Mouse (Mus musculus) MEL (cell line): ENCODE data around the gene Olfr1367. TPM values are rescaled to one million over a fixed set of nuclear protein-coding genes. Genes with fewer than 3 reads are reported as not detected.

Source experiments
- DNase-seq: peaks from one replicate; pipeline ENCODE4 v3.0.0; 2011; ENCODE audit warnings: low read depth, low spot score
- H3K27ac ChIP-seq: 2 replicates; pipeline ENCODE4 v1.5.1; 2012; ENCODE audit warnings: low read depth, mild to moderate bottlenecking, control low read depth, low read length, moderate library complexity; ENCODE audit not compliant: control insufficient read depth
- H3K27me3 ChIP-seq, 2 experiments: fragments of 150-350 bp in 1 of 2; sonication (generic) in 1 of 2; 2 replicates each; pipeline ENCODE4 v1.6.1; 2012; ENCODE audit warnings: low read length in 2 of 2, mild to moderate bottlenecking in 2 of 2, improper control_type of control experiment in 1 of 2, moderate library complexity in 1 of 2; ENCODE audit not compliant: insufficient read depth in 2 of 2, control insufficient read depth in 1 of 2
- H3K36me3 ChIP-seq, 2 experiments: 2 replicates each; pipeline ENCODE4 v1.6.1; 2012 to 2014; ENCODE audit warnings: low read length in 2 of 2, improper control_type of control experiment in 1 of 2, inconsistent platforms in 1 of 2, mild to moderate bottlenecking in 1 of 2; ENCODE audit not compliant: insufficient read depth in 2 of 2, control insufficient read depth in 1 of 2
- H3K4me1 ChIP-seq, 2 experiments: fragments of 150-350 bp in 1 of 2; sonication (generic) in 1 of 2; 2 replicates each; pipeline ENCODE4 v1.6.1; 2012; ENCODE audit warnings: low read length in 2 of 2, improper control_type of control experiment in 1 of 2, mild to moderate bottlenecking in 1 of 2; ENCODE audit not compliant: insufficient read depth in 2 of 2, control insufficient read depth in 1 of 2
- H3K4me3 ChIP-seq, 2 experiments: fragments of 150-350 bp in 1 of 2; sonication (generic) in 1 of 2; 2 replicates each; pipeline ENCODE4 v1.5.1; 2012; ENCODE audit warnings: low read depth in 2 of 2, low read length in 2 of 2, mild to moderate bottlenecking in 2 of 2, moderate library complexity in 2 of 2, control low read depth in 1 of 2, improper control_type of control experiment in 1 of 2; ENCODE audit not compliant: control insufficient read depth in 1 of 2, insufficient read depth in 1 of 2
- H3K79me2 ChIP-seq: 2 replicates; pipeline ENCODE4 v1.6.1; 2012; ENCODE audit warnings: mild to moderate bottlenecking, low read length, moderate library complexity; ENCODE audit not compliant: control insufficient read depth, poor library complexity, insufficient read depth
- H3K9ac ChIP-seq: 2 replicates; pipeline ENCODE4 v1.6.1; 2012; ENCODE audit warnings: low read depth, mild to moderate bottlenecking, control low read depth, low read length, moderate library complexity; ENCODE audit not compliant: control insufficient read depth, poor library complexity, severe bottlenecking
- H3K9me3 ChIP-seq: fragments of 150-350 bp; sonication (generic); replicated peaks from 2 replicates; pipeline ENCODE4 v1.6.1; 2012; ENCODE audit warnings: mild to moderate bottlenecking, low read length, improper control_type of control experiment, moderate library complexity; ENCODE audit not compliant: insufficient read depth
- BHLHE40 ChIP-seq: IDR thresholded peaks from 2 replicates; pipeline ENCODE4 v1.6.1; 2012; ENCODE audit warnings: low read depth, mild to moderate bottlenecking, inconsistent platforms, low read length, improper control_type of control experiment, borderline replicate concordance
- CHD1 ChIP-seq: IDR thresholded peaks from 2 replicates; pipeline ENCODE4 v1.6.1; 2012; ENCODE audit warnings: low read depth, mild to moderate bottlenecking, inconsistent platforms, low read length, improper control_type of control experiment
- CHD2 ChIP-seq: IDR thresholded peaks from 2 replicates; pipeline ENCODE4 v1.6.1; 2011; ENCODE audit warnings: low read length, improper control_type of control experiment
- E2F4 ChIP-seq: IDR thresholded peaks from 2 replicates; pipeline ENCODE4 v1.6.1; 2011; ENCODE audit warnings: low read depth, low read length, improper control_type of control experiment, borderline replicate concordance
- ELF1 ChIP-seq: IDR thresholded peaks from 2 replicates; pipeline ENCODE4 v1.6.1; 2014; ENCODE audit warnings: low read depth, mild to moderate bottlenecking, inconsistent platforms, low read length, improper control_type of control experiment, moderate library complexity
- EP300 ChIP-seq, 2 experiments: IDR thresholded peaks; 2 replicates each; pipeline ENCODE4 v1.6.1; 2011; ENCODE audit warnings: improper control_type of control experiment in 2 of 2, low read length in 2 of 2, low read depth in 1 of 2, mild to moderate bottlenecking in 1 of 2
- GABPA ChIP-seq: IDR thresholded peaks from 2 replicates; pipeline ENCODE4 v1.6.1; 2012; ENCODE audit warnings: low read depth, mild to moderate bottlenecking, inconsistent platforms, low read length, improper control_type of control experiment, moderate library complexity
- GATA1 ChIP-seq: IDR thresholded peaks from 2 replicates; pipeline ENCODE4 v1.6.1; 2011; ENCODE audit warnings: low read depth, low read length, improper control_type of control experiment
- JUND ChIP-seq: IDR thresholded peaks from 2 replicates; pipeline ENCODE4 v1.6.1; 2011; ENCODE audit warnings: low read depth, mild to moderate bottlenecking, improper control_type of control experiment, low read length
- MAFK ChIP-seq: IDR thresholded peaks from 2 replicates; pipeline ENCODE4 v1.6.1; 2011; ENCODE audit warnings: low read depth, mild to moderate bottlenecking, low read length, improper control_type of control experiment, borderline replicate concordance
- MAX ChIP-seq: IDR thresholded peaks from 2 replicates; pipeline ENCODE4 v1.6.1; 2011; ENCODE audit warnings: low read length, improper control_type of control experiment
- MXI1 ChIP-seq: IDR thresholded peaks from 2 replicates; pipeline ENCODE4 v1.6.1; 2011; ENCODE audit warnings: mild to moderate bottlenecking, low read depth, low read length, improper control_type of control experiment
- MYB ChIP-seq: IDR thresholded peaks from 2 replicates; pipeline ENCODE4 v1.6.1; 2011; ENCODE audit warnings: mild to moderate bottlenecking, low read depth, low read length, improper control_type of control experiment
- MYC ChIP-seq: IDR thresholded peaks from 2 replicates; pipeline ENCODE4 v1.6.1; 2011; ENCODE audit warnings: low read depth, mild to moderate bottlenecking, low read length, improper control_type of control experiment, moderate library complexity
- NELFE ChIP-seq: IDR thresholded peaks from 2 replicates; pipeline ENCODE4 v1.6.1; 2011; ENCODE audit warnings: low read depth, low read length, improper control_type of control experiment
- POLR2A ChIP-seq, 2 experiments: IDR thresholded peaks; 2 replicates each; pipeline ENCODE4 v1.6.1; 2011 to 2012; ENCODE audit warnings: low read length in 2 of 2, mild to moderate bottlenecking in 2 of 2, control low read depth in 1 of 2, improper control_type of control experiment in 1 of 2, low read depth in 1 of 2, moderate library complexity in 1 of 2; ENCODE audit not compliant: control insufficient read depth in 1 of 2, insufficient read depth in 1 of 2, poor library complexity in 1 of 2
- POLR2AphosphoS2 ChIP-seq: IDR thresholded peaks from 2 replicates; pipeline ENCODE4 v1.6.1; 2011; ENCODE audit warnings: low read length, improper control_type of control experiment
- POLR2AphosphoS5 ChIP-seq: IDR thresholded peaks from 2 replicates; pipeline ENCODE4 v1.6.1; 2012; ENCODE audit warnings: low read depth, borderline replicate concordance, mild to moderate bottlenecking, inconsistent platforms, low read length, moderate library complexity, mixed read lengths
- RAD21 ChIP-seq: IDR thresholded peaks from 2 replicates; pipeline ENCODE4 v1.6.1; 2011; ENCODE audit warnings: mild to moderate bottlenecking, low read depth, low read length, improper control_type of control experiment
- RCOR1 ChIP-seq: IDR thresholded peaks from 2 replicates; pipeline ENCODE4 v1.6.1; 2012; ENCODE audit warnings: low read depth, mild to moderate bottlenecking, inconsistent platforms, low read length, improper control_type of control experiment
- SIN3A ChIP-seq: IDR thresholded peaks from 2 replicates; pipeline ENCODE4 v1.6.1; 2012; ENCODE audit warnings: low read length, improper control_type of control experiment, inconsistent platforms
- SMC3 ChIP-seq: IDR thresholded peaks from 2 replicates; pipeline ENCODE4 v1.6.1; 2011; ENCODE audit warnings: low read depth, low read length, improper control_type of control experiment
- TAL1 ChIP-seq: IDR thresholded peaks from 2 replicates; pipeline ENCODE4 v1.6.1; 2012; ENCODE audit warnings: mild to moderate bottlenecking, inconsistent platforms, low read length, moderate library complexity, mixed read lengths
- TCF12 ChIP-seq: IDR thresholded peaks from 2 replicates; pipeline ENCODE4 v1.6.1; 2014; ENCODE audit warnings: low read depth, mild to moderate bottlenecking, inconsistent platforms, low read length, improper control_type of control experiment, moderate library complexity
- USF2 ChIP-seq, 2 experiments: IDR thresholded peaks; 2 replicates each; pipeline ENCODE4 v1.6.1; 2011 to 2012; ENCODE audit warnings: improper control_type of control experiment in 2 of 2, low read length in 2 of 2, borderline replicate concordance in 1 of 2, inconsistent platforms in 1 of 2, low read depth in 1 of 2, mild to moderate bottlenecking in 1 of 2; ENCODE audit not compliant: insufficient read depth in 1 of 2
- ZKSCAN1 ChIP-seq: IDR thresholded peaks from 2 replicates; pipeline ENCODE4 v1.6.1; 2012; ENCODE audit warnings: low read depth, mild to moderate bottlenecking, inconsistent platforms, low read length, improper control_type of control experiment, moderate library complexity
- ZMIZ1 ChIP-seq: IDR thresholded peaks from 2 replicates; pipeline ENCODE4 v1.6.1; 2012; ENCODE audit warnings: low read depth, mild to moderate bottlenecking, inconsistent platforms, low read length, improper control_type of control experiment, moderate library complexity
- ZNF384 ChIP-seq: IDR thresholded peaks from 2 replicates; pipeline ENCODE4 v1.6.1; 2012; ENCODE audit warnings: low read depth, mild to moderate bottlenecking, inconsistent platforms, low read length, improper control_type of control experiment
- polyA plus RNA-seq, 2 experiments: library from polyadenylated mRNA; stranded (reverse) in 1 of 2; unstranded in 1 of 2; fragments of >175 nt in 1 of 2; fragments of >200 nt in 1 of 2; gene quantifications; 2 replicates each; pipeline versions ENCODE4 v1.2.1 to v1.2.4; 2012; ENCODE audit warnings: low replicate concordance in 2 of 2, low read depth in 1 of 2; ENCODE audit not compliant: insufficient read length in 2 of 2, insufficient read depth in 1 of 2, missing spikeins in 1 of 2
- total RNA-seq: library from RNA; depleted of rRNA; stranded (reverse); fragments of 300-350 nt; gene quantifications from 2 replicates; pipeline ENCODE4 v1.2.3, GENCODE M21; 2012

The Olfr1367 gene
- total and polyA plus RNA-seq, 3 experiments: not detected

DNA sequence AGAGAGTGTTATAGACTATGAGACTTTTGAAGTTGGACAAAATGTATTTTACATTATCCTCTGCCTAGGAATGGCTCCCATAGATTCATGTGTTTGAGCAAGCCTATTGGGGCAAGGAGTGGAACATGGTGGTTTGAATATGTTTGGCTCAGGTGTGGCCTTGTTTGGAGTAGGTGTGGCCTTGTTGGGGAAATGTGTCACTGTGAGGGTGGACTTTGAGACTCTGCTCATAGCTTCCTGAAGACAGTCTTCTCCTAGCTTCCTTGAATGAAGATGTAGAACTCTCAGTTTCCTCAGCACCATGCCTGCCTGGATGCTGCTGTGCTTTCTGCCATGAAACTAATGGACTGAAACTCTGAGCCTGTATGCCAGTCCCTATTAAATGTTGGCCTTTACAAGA is 3.9 kb downstream of the Olfr1367 start:
- Histone ChIP-seq H3K36me3 (no peaks in the 10 kb centered on the region), H3K4me3 (no peak overlapping the region), H3K79me2 (no peaks in the 10 kb centered on the region), H3K27ac (no peak overlapping the region), H3K9ac (no peak overlapping the region), H3K27me3 (peaks cover 4 to 6% of the 10 kb centered on the region in 2 experiments), H3K9me3 (no peaks in the 10 kb centered on the region), H3K4me1 (no peaks in the 10 kb centered on the region)
- TF ChIP-seq EP300 (IDR thresholded peaks at IDR 0.05; ENCODE audit: low read depth in 1 of 2, low read length in 2 of 2) (no peak), TAL1 (no peak), BHLHE40 (no peak), GATA1 (no peak), SIN3A (no peak), CHD2 (no peak), MYC (no peak), POLR2AphosphoS2 (no peak), E2F4 (no peak), MXI1 (no peak), USF2 (IDR thresholded peaks at IDR 0.05; ENCODE audit: borderline replicate concordance in 1 of 2, insufficient read depth in 1 of 2, low read depth in 1 of 2, low read length in 2 of 2) (no peak), JUND (no peak), NELFE (no peak), MYB (no peak), CHD1 (no peak), MAX (no peak), ZMIZ1 (no peak), TCF12 (no peak), POLR2AphosphoS5 (no peak), ZNF384 (no peak)
- no peak for DNase-seq

DNA sequence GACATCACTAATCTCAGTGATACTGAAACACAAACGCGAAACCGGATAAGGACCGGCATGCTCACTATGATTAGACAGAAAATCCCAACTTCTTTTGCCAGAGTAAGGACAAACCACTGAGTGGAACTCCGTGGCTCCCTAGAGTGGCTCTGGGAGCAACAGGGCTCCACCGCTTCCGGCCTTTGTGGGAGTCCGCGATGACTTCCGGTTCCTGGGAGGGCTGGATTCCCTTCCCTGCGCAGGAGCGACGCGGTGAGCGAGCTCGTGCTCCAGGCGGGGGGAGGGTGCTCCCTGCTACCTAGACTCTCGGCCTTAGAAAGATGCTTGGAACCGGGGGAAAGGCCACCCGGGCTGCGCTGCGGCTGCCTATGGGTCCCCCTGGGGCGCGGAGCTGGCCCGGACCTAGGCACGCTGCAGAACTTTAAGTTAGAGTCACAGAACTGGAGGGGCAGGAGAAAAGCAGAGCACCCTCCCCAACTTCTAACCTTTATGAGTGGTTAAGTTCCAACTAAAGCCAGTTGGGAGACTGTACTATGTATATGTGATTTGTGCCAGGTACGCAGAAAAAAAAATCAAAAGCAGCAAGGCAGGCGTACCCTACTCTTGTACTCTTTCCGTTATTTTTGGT is 16.0 kb downstream of the Olfr1367 start, which contains the start of gene Zscan12:
Gene Zscan12 (plus strand): TSS at position 200 of the 628 bp plus-strand sequence.
- DNase-seq: peak; percentile 96
- H3K27ac ChIP-seq: peak within 1 kb of the TSS; percentile 54
- no peaks in the 10 kb centered on the region; a peak in 1 of 4 replicates for H3K27me3 ChIP-seq
- peaks cover 2% of the 10 kb centered on the region for H3K79me2 ChIP-seq
- peaks cover 0 to 24% of the 10 kb centered on the region in 2 experiments; a peak in 2 of 4 replicates for H3K36me3 ChIP-seq
- H3K9ac ChIP-seq: peak within 1 kb of the TSS; percentile 88
- H3K4me3 ChIP-seq: peak within 1 kb of the TSS; percentile 74 to 75
- H3K9me3 ChIP-seq: no peaks in the 10 kb centered on the region
- H3K4me1 ChIP-seq: peaks cover under 1 to 5% of the 10 kb centered on the region in 2 experiments; a peak in 2 of 4 replicates
- no peak for TF ChIP-seq MAFK
- TF ChIP-seq SMC3: no peak
- TF ChIP-seq ELF1: peak; percentile 94
- TF ChIP-seq POLR2AphosphoS2: peak; percentile 85
- peak; percentile 83 to 96 for TF ChIP-seq POLR2A (IDR thresholded peaks at IDR 0.05; ENCODE audit: control insufficient read depth in 1 of 2, insufficient read depth in 1 of 2, low read depth in 1 of 2, low read length in 2 of 2, poor library complexity in 1 of 2)
- TF ChIP-seq RAD21: no peak
- TF ChIP-seq E2F4: no peak
- no peak for TF ChIP-seq ZKSCAN1
- TF ChIP-seq CHD2: no peak
- no peak for TF ChIP-seq POLR2AphosphoS5
- TF ChIP-seq ZMIZ1: peak; percentile 43; the same call in 1 of the 2 replicates
- peak; percentile 81 for TF ChIP-seq MXI1
- peak; percentile 16; the same call in 1 of the 2 replicates for TF ChIP-seq RCOR1
- TF ChIP-seq GATA1: 0 out of 2 replicates have a peak, but pooled peaks have one; percentile 19
- TF ChIP-seq TCF12: 0 out of 2 replicates have a peak, but pooled peaks have one; percentile 72
- no peak for TF ChIP-seq MYB
- TF ChIP-seq JUND: no peak
- TF ChIP-seq TAL1: no peak
- TF ChIP-seq GABPA: no peak
- peak; percentile 87 for TF ChIP-seq SIN3A
- TF ChIP-seq BHLHE40: no peak
- TF ChIP-seq CHD1: no peak
- TF ChIP-seq EP300 (IDR thresholded peaks at IDR 0.05; ENCODE audit: low read depth in 1 of 2, low read length in 2 of 2): no peak
